Comparison of ENCODE assay signal across 24 mouse cellular contexts in genomic region chr7:110736914-110737313, GRCm38 (mm10). TPM values are rescaled to one million over a fixed set of nuclear protein-coding genes. Genes with fewer than 3 reads are reported as not detected.
DNase-seq lines count a peak whose midpoint lies in the region; ATAC-seq and TF ChIP-seq lines count a peak whose summit lies in the region.
"Had no signal": no experiment of that assay in that cellular context is flagged by ENCODE, and none has a peak within 500 bp of the region (broad histone marks: within the 10 kb centered on the region; RNA-seq: fewer than 3 reads in every experiment).

No protein-coding gene starts in this region.

- no peaks in the 10 kb centered on the region for H3K36me3 ChIP-seq in forebrain, postnatal 0 days (ENCODE audit: insufficient read depth)
- no peaks in the 10 kb centered on the region for H3K36me3 ChIP-seq in forebrain, embryonic 13.5 days (ENCODE audit: poor library complexity, severe bottlenecking)
- H3K36me3 ChIP-seq: embryonic facial prominence, embryonic 10.5 days; hindbrain, embryonic 13.5 days; liver, embryonic 15.5 days; midbrain, embryonic 10.5 days had no signal

- CTCF ChIA-PET in Patski (lab: Charles Lee) = interaction anchor here (0.9 to 2.1 kb wide), 2 partner anchors 25 to 61 kb away, joined by 3 to 5 read pairs; no protein-coding TSS in a partner anchor

- 0 out of 2 replicates have a peak, but pooled peaks cover 6% of the 10 kb centered on the region for H3K4me1 ChIP-seq in forebrain, postnatal 0 days (ENCODE audit: insufficient read depth)
- H3K4me1 ChIP-seq in forebrain, embryonic 13.5 days = peaks cover 17% of the 10 kb centered on the region
- H3K4me1 ChIP-seq: liver, embryonic 15.5 days had no signal

- no peak overlapping the region for H3K27ac ChIP-seq in forebrain, postnatal 0 days (ENCODE audit: low read depth, low read length)
- H3K27ac ChIP-seq in forebrain, embryonic 13.5 days = no peak overlapping the region
- no peak overlapping the region for H3K27ac ChIP-seq in layer of hippocampus, adult 2 months
- H3K27ac ChIP-seq: embryonic facial prominence, embryonic 10.5 days; hindbrain, embryonic 13.5 days; liver, embryonic 15.5 days; midbrain, embryonic 10.5 days had no signal

- ATAC-seq in forebrain, postnatal 0 days = no peak
- no peak for ATAC-seq in forebrain, embryonic 13.5 days
- no peak for ATAC-seq in Patski
- ATAC-seq: forebrain, embryonic 14.5 days had no signal

- no peak overlapping the region for H3K9ac ChIP-seq in forebrain, postnatal 0 days
- no peak overlapping the region for H3K9ac ChIP-seq in forebrain, embryonic 13.5 days
- H3K9ac ChIP-seq: hindbrain, embryonic 13.5 days; liver, embryonic 15.5 days had no signal

- H3K4me2 ChIP-seq in forebrain, postnatal 0 days (ENCODE audit: low read depth) = no peak overlapping the region
- H3K4me2 ChIP-seq in forebrain, embryonic 13.5 days = no peak overlapping the region
- H3K4me2 ChIP-seq: hindbrain, embryonic 13.5 days; liver, embryonic 15.5 days had no signal

- no peaks in the 10 kb centered on the region for H3K27me3 ChIP-seq in forebrain, postnatal 0 days (ENCODE audit: insufficient read depth, low read length)
- H3K27me3 ChIP-seq in forebrain, embryonic 13.5 days = no peaks in the 10 kb centered on the region
- no peaks in the 10 kb centered on the region for H3K27me3 ChIP-seq in Patski
- H3K27me3 ChIP-seq: hindbrain, embryonic 13.5 days; liver, embryonic 15.5 days had no signal

- in situ Hi-C loops in Patski (cut with MboI; ENCODE audit: low pct_unique_long_range_greater_than_20kb) = no loop called here

- WGBS in forebrain, postnatal 0 days = 51% methylated on average over 2 of the region's 2 CpGs
- WGBS in forebrain, embryonic 13.5 days = 40% methylated on average over 2 of the region's 2 CpGs

- DNase-seq in forebrain, postnatal 0 days = no peak
- DNase-seq in layer of hippocampus, adult 2 months (ENCODE audit: low spot score in 2 of 2) = no peak
- no peak for DNase-seq in layer of hippocampus, postnatal 14 days (ENCODE audit: low spot score in 2 of 2)
- DNase-seq in 416B (ENCODE audit: low read depth) (peak; percentile 7), Patski (ENCODE audit: low read depth, low spot score) (no peak)
- no peak for DNase-seq in embryo, embryonic 10.5 days (ENCODE audit: low spot score)
- DNase-seq in heart, postnatal 25 days (ENCODE audit: low spot score) = no peak
- DNase-seq: adrenal gland, postnatal 10 days; cerebellum, adult 11 months; cerebellum, postnatal 25 days; heart, adult 18-20 months; kidney, adult 18-20 months; kidney, postnatal 25 days; layer of hippocampus, postnatal 36 days; left cerebral cortex, postnatal 4 days; lung, postnatal 36 days; right cerebral cortex, postnatal 25 days; thymus, postnatal 4 days had no signal

- H3K4me3 ChIP-seq in forebrain, postnatal 0 days (ENCODE audit: low read depth, low read length) = no peak overlapping the region
- H3K4me3 ChIP-seq in forebrain, embryonic 13.5 days = no peak overlapping the region
- H3K4me3 ChIP-seq in layer of hippocampus, adult 2 months = no peak overlapping the region
- H3K4me3 ChIP-seq: embryonic facial prominence, embryonic 10.5 days; hindbrain, embryonic 13.5 days; liver, embryonic 15.5 days; midbrain, embryonic 10.5 days had no signal

- peak; percentile 19; the same call in 1 of the 2 replicates for TF ChIP-seq CTCF in forebrain, postnatal 0 days (IDR thresholded peaks at IDR 0.05; ENCODE audit: low read depth)
- peak; percentile 59 for TF ChIP-seq CTCF in layer of hippocampus, adult 2 months (conservative IDR thresholded peaks at IDR 0.05)
- peak; percentile 49 for TF ChIP-seq CTCF in Patski (IDR thresholded peaks at IDR 0.05)

- no peaks in the 10 kb centered on the region for H3K9me3 ChIP-seq in forebrain, postnatal 0 days (ENCODE audit: low read length)
- no peaks in the 10 kb centered on the region for H3K9me3 ChIP-seq in forebrain, embryonic 13.5 days (replicated peaks)
- H3K9me3 ChIP-seq: liver, embryonic 15.5 days had no signal

- POLR2A ChIA-PET in Patski (lab: Charles Lee) = no interaction called here

- intact Hi-C loops in heart, postnatal 25 days (cut with DNase I) = no loop called here

RNA-seq across cellular contexts. Expression of gene Ampd3, which starts 31.1 kb away (rescaled TPM):
- 9.9 and 11.0 TPM in 2 replicates for total RNA-seq in forebrain, postnatal 0 days (2014; rRNA removed)
- polyA plus RNA-seq in forebrain, postnatal 0 days (2015; fragmentation: Nextera tagmentation; extraction: Ambion mirVana) = 4.8 and 8.6 TPM in 2 replicates
- 1.5 TPM in 2 replicates for polyA plus RNA-seq in forebrain, embryonic 13.5 days (2015; fragmentation: Nextera tagmentation; extraction: Ambion mirVana)
- total RNA-seq in layer of hippocampus, adult 2 months (2021) = 10 to 100 TPM; 20.8 to 25.1 TPM
- total RNA-seq in layer of hippocampus, postnatal 14 days (2021) = 10 to 100 TPM; 28.2 to 29.9 TPM
- 59.3 TPM for polyA plus RNA-seq in Patski (2021)
- 10 to 100 TPM; 46.0 to 46.2 TPM for total RNA-seq in heart, postnatal 25 days (2021)
